Mouse (Mus musculus) bone marrow macrophage, adult 2 months (primary cell): ENCODE results near the gene Fkbp5. TPM values are rescaled to one million over a fixed set of nuclear protein-coding genes. Genes with fewer than 3 reads are reported as not detected.
"Not testable (repeated sequence)": the region's sequence is repeated elsewhere in the genome, so short reads cannot be mapped to it uniquely, and the experiment has no call there.

Experiments
- H3K27ac ChIP-seq: 2 replicates; pipeline ENCODE4 v1.5.1; 2012; ENCODE audit warnings: low read depth, low read length; ENCODE audit not compliant: insufficient read depth
- H3K4me1 ChIP-seq: 2 replicates; pipeline ENCODE4 v1.6.1; 2012; ENCODE audit warnings: low read length; ENCODE audit not compliant: control insufficient read depth, insufficient read depth
- H3K4me3 ChIP-seq: 2 replicates; pipeline ENCODE4 v1.5.1; 2012; ENCODE audit warnings: mild to moderate bottlenecking, low read length, moderate library complexity; ENCODE audit not compliant: insufficient read depth
- CTCF ChIP-seq: IDR thresholded peaks from 2 replicates; pipeline ENCODE4 v1.5.1; 2012; ENCODE audit warnings: low read depth, mild to moderate bottlenecking, low read length, moderate library complexity
- POLR2A ChIP-seq: IDR thresholded peaks from 2 replicates; pipeline ENCODE4 v1.6.1; 2012; ENCODE audit warnings: mild to moderate bottlenecking, low read depth, low read length, borderline replicate concordance
- polyA plus RNA-seq: library from polyadenylated mRNA; stranded (reverse); fragments of >200 nt; gene quantifications from 2 replicates; pipeline ENCODE4 v1.2.4, GENCODE M21; 2012; ENCODE audit not compliant: missing spikeins, insufficient read depth, insufficient read length

The Fkbp5 gene
- polyA plus RNA-seq, 1 experiment, result 4.4 TPM

- no peak for TF ChIP-seq CTCF
- no peak for TF ChIP-seq POLR2A
- H3K4me1 ChIP-seq, result peaks cover 33% of the 10 kb centered on the region
- peak overlapping the region; percentile 46 for H3K27ac ChIP-seq
- H3K4me3 ChIP-seq, result no peak overlapping the region
Measured at GRCm38 (mm10) chr17:28428474-28429258, 88.7 kb downstream of the Fkbp5 start.

- Histone ChIP-seq H3K4me1 (peaks cover 30% of the 10 kb centered on the region), H3K27ac (no peak overlapping the region), H3K4me3 (no peak overlapping the region)
- TF ChIP-seq POLR2A (no peak), CTCF (no peak)
Measured at GRCm38 (mm10) chr17:28427666-28428065, 89.7 kb downstream of the Fkbp5 start.

- H3K4me3 ChIP-seq, result no peak overlapping the region
- TF ChIP-seq CTCF, result no peak
- TF ChIP-seq POLR2A, result no peak
- no peak overlapping the region for H3K27ac ChIP-seq
- H3K4me1 ChIP-seq, result peaks cover 34% of the 10 kb centered on the region
Measured at GRCm38 (mm10) chr17:28424373-28424772, 93.0 kb downstream of the Fkbp5 start.

- TF ChIP-seq CTCF (no peak), POLR2A (no peak)
- Histone ChIP-seq H3K4me3 (no peak overlapping the region), H3K4me1 (peaks cover 28% of the 10 kb centered on the region), H3K27ac (peak overlapping the region; percentile 81; the same call in 1 of the 2 replicates)
Measured at GRCm38 (mm10) chr17:28421071-28421470, 96.3 kb downstream of the Fkbp5 start.

- H3K4me3 ChIP-seq, result peak overlapping the region; percentile 24
- H3K27ac ChIP-seq, result peak overlapping the region; percentile 81
- TF ChIP-seq POLR2A (no peak), CTCF (no peak)
- H3K4me1 ChIP-seq, result peaks cover 28% of the 10 kb centered on the region
Measured at GRCm38 (mm10) chr17:28420229-28421051, 96.9 kb downstream of the Fkbp5 start.

- TF ChIP-seq CTCF, result no peak
- TF ChIP-seq POLR2A, result no peak
- Histone ChIP-seq H3K27ac (peak overlapping the region; percentile 81), H3K4me1 (peaks cover 28% of the 10 kb centered on the region), H3K4me3 (no peak overlapping the region)
Measured at GRCm38 (mm10) chr17:28419636-28420035, 97.7 kb downstream of the Fkbp5 start.

GRCm38 (mm10) chr17:28418954-28419353, 98.4 kb downstream of the Fkbp5 start:
- Histone ChIP-seq H3K27ac (no peak overlapping the region), H3K4me3 (no peak overlapping the region), H3K4me1 (peaks cover 28% of the 10 kb centered on the region)
- TF ChIP-seq POLR2A, result no peak
- TF ChIP-seq CTCF, result no peak

GRCm38 (mm10) chr17:28418481-28418880, 98.8 kb downstream of the Fkbp5 start:
- not testable (repeated sequence) for H3K4me3 ChIP-seq, H3K27ac ChIP-seq
- peaks cover 28% of the 10 kb centered on the region for H3K4me1 ChIP-seq

- no peak overlapping the region for H3K27ac ChIP-seq
- no peak overlapping the region for H3K4me3 ChIP-seq
- no peak for TF ChIP-seq POLR2A
- no peak for TF ChIP-seq CTCF
- H3K4me1 ChIP-seq, result peaks cover 28% of the 10 kb centered on the region
Measured at GRCm38 (mm10) chr17:28417771-28418170, 99.6 kb downstream of the Fkbp5 start.

GRCm38 (mm10) chr17:28415271-28415670, 102.1 kb downstream of the Fkbp5 start:
- Histone ChIP-seq H3K4me3 (no peak overlapping the region), H3K27ac (no peak overlapping the region), H3K4me1 (peaks cover 20% of the 10 kb centered on the region)
- TF ChIP-seq POLR2A, result no peak
- no peak for TF ChIP-seq CTCF
